Mouse (Mus musculus): ENCODE results near the gene Shank1. TPM values are rescaled to one million over a fixed set of nuclear protein-coding genes. Genes with fewer than 3 reads are reported as not detected.

The Shank1 gene
- polyA plus RNA-seq, 1 experiment from 2014 or later = 26.4 TPM

GRCm38 (mm10) chr7:44384716-44385059, 74.6 kb downstream of the Shank1 start:
- 2% methylated on average over 17 of the region's 17 CpGs for WGBS
- Histone ChIP-seq H3K36me3 (no peaks in the 10 kb centered on the region), H3K4me3 (replicated peaks) (peak overlapping the region; percentile 55), H3K4me2 (replicated peaks) (peak overlapping the region; percentile 89), H3K27ac (no peak overlapping the region), H3K9me3 (no peaks in the 10 kb centered on the region), H3K4me1 (replicated peaks) (peaks cover 21% of the 10 kb centered on the region), H3K27me3 (peaks cover 19% of the 10 kb centered on the region; the same call in 1 of the 2 replicates), H3K9ac (replicated peaks) (peak overlapping the region; percentile 80)
- peak; percentile 78 for ATAC-seq

GRCm38 (mm10) chr7:44385720-44386119, 75.7 kb downstream of the Shank1 start, which contains the start of gene 1700008O03Rik:
Gene 1700008O03Rik (minus strand): TSS chr7:44385820.
- no peaks in the 10 kb centered on the region for H3K9me3 ChIP-seq
- H3K4me1 ChIP-seq (replicated peaks) = peaks cover 21% of the 10 kb centered on the region
- no peak for ATAC-seq
- H3K9ac ChIP-seq (replicated peaks) = peak within 1 kb of the TSS; percentile 80
- 86% methylated on average over 12 of the region's 12 CpGs for WGBS
- H3K36me3 ChIP-seq = no peaks in the 10 kb centered on the region
- H3K4me2 ChIP-seq (replicated peaks) = peak within 1 kb of the TSS; percentile 89
- H3K4me3 ChIP-seq (replicated peaks) = peak within 1 kb of the TSS; percentile 55
- peaks cover 19% of the 10 kb centered on the region; the same call in 1 of the 2 replicates for H3K27me3 ChIP-seq
- no peak within 1 kb of the TSS for H3K27ac ChIP-seq

- 0 out of 2 replicates have a peak, but pooled peaks cover 3% of the 10 kb centered on the region for H3K27me3 ChIP-seq
- WGBS = 89% methylated on average over 4 of the region's 4 CpGs
- H3K4me1 ChIP-seq (replicated peaks) = no peaks in the 10 kb centered on the region
- no peak overlapping the region for H3K4me3 ChIP-seq (replicated peaks)
- no peaks in the 10 kb centered on the region for H3K9me3 ChIP-seq
- H3K36me3 ChIP-seq = no peaks in the 10 kb centered on the region
- H3K4me2 ChIP-seq (replicated peaks) = no peak overlapping the region
- no peak overlapping the region for H3K9ac ChIP-seq (replicated peaks)
- H3K27ac ChIP-seq = no peak overlapping the region
- ATAC-seq = no peak
Measured at GRCm38 (mm10) chr7:44391831-44392230, 81.8 kb downstream of the Shank1 start.

- 88% methylated on average over 14 of the region's 14 CpGs for WGBS
- no peak overlapping the region for H3K9ac ChIP-seq (replicated peaks)
- no peaks in the 10 kb centered on the region for H3K4me1 ChIP-seq (replicated peaks)
- H3K36me3 ChIP-seq = no peaks in the 10 kb centered on the region
- no peak overlapping the region for H3K27ac ChIP-seq
- H3K9me3 ChIP-seq = no peaks in the 10 kb centered on the region
- no peak overlapping the region for H3K4me2 ChIP-seq (replicated peaks)
- H3K27me3 ChIP-seq = 0 out of 2 replicates have a peak, but pooled peaks cover 3% of the 10 kb centered on the region
- ATAC-seq = no peak
- H3K4me3 ChIP-seq (replicated peaks) = no peak overlapping the region
Measured at GRCm38 (mm10) chr7:44392341-44392740, 82.3 kb downstream of the Shank1 start.

- Histone ChIP-seq H3K9me3 (no peaks in the 10 kb centered on the region), H3K27ac (no peak overlapping the region), H3K4me2 (replicated peaks) (no peak overlapping the region), H3K4me3 (replicated peaks) (no peak overlapping the region), H3K9ac (replicated peaks) (no peak overlapping the region), H3K27me3 (0 out of 2 replicates have a peak, but pooled peaks cover under 1% of the 10 kb centered on the region), H3K4me1 (replicated peaks) (no peaks in the 10 kb centered on the region), H3K36me3 (no peaks in the 10 kb centered on the region)
- ATAC-seq = no peak
- whole genome bisulfite sequencing = 92% methylated on average over 17 of the region's 17 CpGs
Measured at GRCm38 (mm10) chr7:44393284-44393683, 83.2 kb downstream of the Shank1 start.

- H3K4me3 ChIP-seq (replicated peaks) = no peak overlapping the region
- no peak overlapping the region for H3K9ac ChIP-seq (replicated peaks)
- H3K4me1 ChIP-seq (replicated peaks) = 0 out of 2 replicates have a peak, but pooled peaks cover 5% of the 10 kb centered on the region
- no peaks in the 10 kb centered on the region for H3K36me3 ChIP-seq
- no peak overlapping the region for H3K4me2 ChIP-seq (replicated peaks)
- WGBS = 15% methylated on average over 3 of the region's 3 CpGs
- H3K9me3 ChIP-seq = no peaks in the 10 kb centered on the region
- H3K27me3 ChIP-seq = no peaks in the 10 kb centered on the region
- peak; percentile 87 for ATAC-seq
- no peak overlapping the region for H3K27ac ChIP-seq
Measured at GRCm38 (mm10) chr7:44398570-44398969, 88.5 kb downstream of the Shank1 start.

- H3K4me3 ChIP-seq (replicated peaks) = no peak overlapping the region
- H3K4me2 ChIP-seq (replicated peaks) = no peak overlapping the region
- H3K9ac ChIP-seq (replicated peaks) = no peak overlapping the region
- 0 out of 2 replicates have a peak, but pooled peaks cover 2% of the 10 kb centered on the region for H3K27me3 ChIP-seq
- WGBS = 84% methylated on average over 6 of the region's 6 CpGs
- no peaks in the 10 kb centered on the region for H3K36me3 ChIP-seq
- no peak for ATAC-seq
- H3K9me3 ChIP-seq = no peaks in the 10 kb centered on the region
- H3K4me1 ChIP-seq (replicated peaks) = peaks cover 13% of the 10 kb centered on the region
- no peak overlapping the region for H3K27ac ChIP-seq
Measured at GRCm38 (mm10) chr7:44401673-44402072, 91.6 kb downstream of the Shank1 start.

- peak; percentile 97 for ATAC-seq
- peak overlapping the region; percentile 54 for H3K4me2 ChIP-seq (replicated peaks)
- H3K27ac ChIP-seq = peak overlapping the region; percentile 80
- H3K9me3 ChIP-seq = no peaks in the 10 kb centered on the region
- 0 out of 2 replicates have a peak, but pooled peaks cover 6% of the 10 kb centered on the region for H3K27me3 ChIP-seq
- peak overlapping the region; percentile 36 for H3K4me3 ChIP-seq (replicated peaks)
- H3K4me1 ChIP-seq (replicated peaks) = peaks cover 8% of the 10 kb centered on the region
- H3K9ac ChIP-seq (replicated peaks) = 0 out of 2 replicates have a peak overlapping the region, but pooled peaks have one; percentile 29
- H3K36me3 ChIP-seq = no peaks in the 10 kb centered on the region
- WGBS = 2% methylated on average over 27 of the region's 27 CpGs
Measured at GRCm38 (mm10) chr7:44405346-44406014, 95.4 kb downstream of the Shank1 start.

GRCm38 (mm10) chr7:44406015-44406355, 95.9 kb downstream of the Shank1 start:
- H3K4me2 ChIP-seq (replicated peaks) = no peak overlapping the region
- ATAC-seq = peak; percentile 75
- no peak overlapping the region for H3K4me3 ChIP-seq (replicated peaks)
- H3K36me3 ChIP-seq = no peaks in the 10 kb centered on the region
- no peak overlapping the region for H3K9ac ChIP-seq (replicated peaks)
- 0 out of 2 replicates have a peak overlapping the region, but pooled peaks have one; percentile 2 for H3K27ac ChIP-seq
- peaks cover 8% of the 10 kb centered on the region for H3K4me1 ChIP-seq (replicated peaks)
- H3K27me3 ChIP-seq = 0 out of 2 replicates have a peak, but pooled peaks cover 6% of the 10 kb centered on the region
- WGBS = 0% methylated on average over 5 of the region's 5 CpGs
- H3K9me3 ChIP-seq = no peaks in the 10 kb centered on the region

Other genes starting within 250 kb of the Shank1 start
- not detected in 2 replicates for gene Klk1b21, start 207.9 kb upstream of the Shank1 start, polyA plus RNA-seq (2015; fragmentation: Nextera tagmentation; extraction: Ambion mirVana)
- gene Klk1b22, start 197.6 kb upstream of the Shank1 start, polyA plus RNA-seq (2015; fragmentation: Nextera tagmentation; extraction: Ambion mirVana) = not detected in 2 replicates
- not detected in 2 replicates for gene Klk1b16, start 173.5 kb upstream of the Shank1 start, polyA plus RNA-seq (2015; fragmentation: Nextera tagmentation; extraction: Ambion mirVana)
- gene Klk1b24, start 122.0 kb upstream of the Shank1 start, polyA plus RNA-seq (2015; fragmentation: Nextera tagmentation; extraction: Ambion mirVana) = not detected in 2 replicates
- not detected in 2 replicates for gene Klk1b3, start 112.1 kb upstream of the Shank1 start, polyA plus RNA-seq (2015; fragmentation: Nextera tagmentation; extraction: Ambion mirVana)
- not detected in 2 replicates for gene Klk1b4, start 102.8 kb upstream of the Shank1 start, polyA plus RNA-seq (2015; fragmentation: Nextera tagmentation; extraction: Ambion mirVana)
- not detected in 2 replicates for gene Klk1b5, start 94.3 kb upstream of the Shank1 start, polyA plus RNA-seq (2015; fragmentation: Nextera tagmentation; extraction: Ambion mirVana)
- gene Klk1, start 84.9 kb upstream of the Shank1 start, polyA plus RNA-seq (2015; fragmentation: Nextera tagmentation; extraction: Ambion mirVana) = not detected in 2 replicates
- not detected in 2 replicates for gene Gm36864, start 74.1 kb upstream of the Shank1 start, polyA plus RNA-seq (2015; fragmentation: Nextera tagmentation; extraction: Ambion mirVana)
- gene 1700028J19Rik, start 63.6 kb upstream of the Shank1 start, polyA plus RNA-seq (2015; fragmentation: Nextera tagmentation; extraction: Ambion mirVana) = 1.5 and 1.6 TPM in 2 replicates
- 205 and 217 TPM in 2 replicates for gene 2410002F23Rik, start 63.5 kb upstream of the Shank1 start, polyA plus RNA-seq (2015; fragmentation: Nextera tagmentation; extraction: Ambion mirVana)
- 0.09 TPM in 1 of 2 replicates, not detected in the other for gene Acp4, start 52.9 kb upstream of the Shank1 start, polyA plus RNA-seq (2015; fragmentation: Nextera tagmentation; extraction: Ambion mirVana)
- gene Gm15517, start 48.8 kb upstream of the Shank1 start, polyA plus RNA-seq (2015; fragmentation: Nextera tagmentation; extraction: Ambion mirVana) = not detected in 2 replicates
- gene Clec11a, start 3.4 kb upstream of the Shank1 start, polyA plus RNA-seq (2015; fragmentation: Nextera tagmentation; extraction: Ambion mirVana) = 3.7 and 4.0 TPM in 2 replicates
- gene Syt3, start 73.8 kb downstream of the Shank1 start, polyA plus RNA-seq (2015; fragmentation: Nextera tagmentation; extraction: Ambion mirVana) = 16.9 and 17.6 TPM in 2 replicates
- gene 1700008O03Rik, start 75.6 kb downstream of the Shank1 start, polyA plus RNA-seq (2015; fragmentation: Nextera tagmentation; extraction: Ambion mirVana) = 0.70 and 1.4 TPM in 2 replicates
- 15.7 and 16.4 TPM in 2 replicates for gene Lrrc4b, start 118.8 kb downstream of the Shank1 start, polyA plus RNA-seq (2015; fragmentation: Nextera tagmentation; extraction: Ambion mirVana)
- 8.6 and 10.8 TPM in 2 replicates for gene Aspdh, start 155.1 kb downstream of the Shank1 start, polyA plus RNA-seq (2015; fragmentation: Nextera tagmentation; extraction: Ambion mirVana)
- gene Josd2, start 157.7 kb downstream of the Shank1 start, polyA plus RNA-seq (2015; fragmentation: Nextera tagmentation; extraction: Ambion mirVana) = 41.6 and 44.8 TPM in 2 replicates
- gene Emc10, start 186.3 kb downstream of the Shank1 start, polyA plus RNA-seq (2015; fragmentation: Nextera tagmentation; extraction: Ambion mirVana) = 118 and 129 TPM in 2 replicates
- gene Fam71e1, start 186.3 kb downstream of the Shank1 start, polyA plus RNA-seq (2015; fragmentation: Nextera tagmentation; extraction: Ambion mirVana) = 43.0 and 46.1 TPM in 2 replicates
- 0.16 and 0.23 TPM in 2 replicates for gene Mybpc2, start 214.4 kb downstream of the Shank1 start, polyA plus RNA-seq (2015; fragmentation: Nextera tagmentation; extraction: Ambion mirVana)
- not detected in 2 replicates for gene Spib, start 221.8 kb downstream of the Shank1 start, polyA plus RNA-seq (2015; fragmentation: Nextera tagmentation; extraction: Ambion mirVana)
- 38.7 and 40.1 TPM in 2 replicates for gene Pold1, start 238.6 kb downstream of the Shank1 start, polyA plus RNA-seq (2015; fragmentation: Nextera tagmentation; extraction: Ambion mirVana)
- gene Nr1h2, start 243.7 kb downstream of the Shank1 start, polyA plus RNA-seq (2015; fragmentation: Nextera tagmentation; extraction: Ambion mirVana) = 71.3 and 74.9 TPM in 2 replicates